Comparison of ENCODE assay signal across 25 mouse cellular contexts in the genomic region with DNA sequence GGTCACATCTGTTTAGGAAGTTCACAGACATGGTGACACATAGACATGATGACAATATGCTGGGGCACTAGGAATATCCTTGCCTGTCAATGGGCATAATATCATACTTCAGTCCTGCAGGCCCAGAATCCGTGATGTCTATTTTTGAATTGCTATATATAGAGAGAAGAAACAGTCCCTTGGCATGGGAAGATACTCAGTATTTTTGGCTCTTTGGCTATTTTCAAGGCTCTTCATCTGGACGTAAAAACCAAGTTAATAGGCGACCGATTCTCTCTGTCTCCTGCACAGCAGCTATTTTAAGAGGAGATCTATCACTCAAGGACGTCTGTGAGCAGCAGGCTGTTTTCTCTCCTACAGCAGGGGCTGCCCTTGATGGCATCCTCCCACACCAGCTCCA.
DNase-seq lines count a peak whose midpoint lies in the region; ATAC-seq and TF ChIP-seq lines count a peak whose summit lies in the region.
"Had no signal": no experiment of that assay in that cellular context is flagged by ENCODE, and none has a peak within 500 bp of the region (broad histone marks: within the 10 kb centered on the region; RNA-seq: fewer than 3 reads in every experiment).

No protein-coding gene starts in this region.

- peak overlapping the region; percentile 7 for H3K27ac ChIP-seq in left cerebral cortex, adult 2 months
- H3K27ac ChIP-seq: embryonic facial prominence, embryonic 10.5 days; embryonic facial prominence, embryonic 12.5 days; forebrain, embryonic 13.5 days; forebrain, embryonic 15.5 days had no signal

- H3K4me3 ChIP-seq in left cerebral cortex, adult 2 months: no peak overlapping the region
- H3K4me3 ChIP-seq: embryonic facial prominence, embryonic 10.5 days; embryonic facial prominence, embryonic 12.5 days; forebrain, embryonic 13.5 days; forebrain, embryonic 15.5 days had no signal

- no peak for TF ChIP-seq CTCF in left cerebral cortex, adult 2 months (IDR thresholded peaks at IDR 0.05)

- ATAC-seq in frontal cortex, adult (ENCODE audit: low TSS enrichment): peak; percentile 57; the same call in 1 of the 2 replicates
- ATAC-seq: activated CD4-positive, CD25-positive, alpha-beta regulatory T cell, adult 4 months; CD4-positive, CD25-positive, alpha-beta regulatory T cell, adult 4 months; forebrain, embryonic 13.5 days; forebrain, embryonic 15.5 days; Patski had no signal

- intact Hi-C loops in left cerebral cortex, adult 2 months (cut with DNase I): no loop called here

- DNase-seq in frontal cortex, postnatal 10 days (ENCODE audit: low spot score in 2 of 2): no peak
- DNase-seq in left cerebral cortex, adult 2 months (ENCODE audit: extremely low spot score in 1 of 2, low spot score in 2 of 2): no peak
- no peak for DNase-seq in left cerebral cortex, adult 8-10 months (ENCODE audit: low spot score in 2 of 2)
- DNase-seq in ovary, postnatal 36 days (ENCODE audit: low spot score): peak; percentile 9
- no peak for DNase-seq in ovary, postnatal 14 days (ENCODE audit: low spot score)
- DNase-seq in telencephalon, adult 2 months (ENCODE audit: low read depth, low spot score): peak; percentile 53
- DNase-seq in left cerebral cortex, adult 18-20 months (ENCODE audit: low spot score in 2 of 2): no peak
- DNase-seq: adrenal gland, adult 8-10 months; adrenal gland, postnatal 14 days; adrenal gland, postnatal 36 days; B cell, adult 2 months; cerebellum, adult 11 months; cerebellum, adult 18-20 months; cerebellum, adult 8-10 months; cerebellum, adult 9-11 months; cerebellum, postnatal 14 days; cerebellum, postnatal 36 days had no signal

Comparison
In these comparisons a context has a peak if more than half of its experiments do, and no peak if none do; other contexts are left out.
1. DNase-seq: peak in ovary, postnatal 36 days (single experiment) and telencephalon, adult 2 months (single experiment); none in frontal cortex, postnatal 10 days (0 of 2), left cerebral cortex, adult 2 months (0 of 2), left cerebral cortex, adult 8-10 months (0 of 2), ovary, postnatal 14 days (single experiment) and left cerebral cortex, adult 18-20 months (0 of 2).